Mouse (Mus musculus): ENCODE results near the gene Ap5b1. TPM values are rescaled to one million over a fixed set of nuclear protein-coding genes. Genes with fewer than 3 reads are reported as not detected.

The Ap5b1 gene
- 2.3 and 2.6 TPM in 2 replicates for polyA plus RNA-seq (2014; fragmentation: Nextera tagmentation; extraction: Ambion mirVana)

- peak; percentile 92 for DNase-seq (ENCODE audit: low spot score)
- Histone ChIP-seq H3K27me3 (ENCODE audit: control insufficient read depth, insufficient read depth, low read length) (peaks cover 19% of the 10 kb centered on the region), H3K4me1 (ENCODE audit: control insufficient read depth, insufficient read depth, low read length) (peaks cover 8% of the 10 kb centered on the region; the same call in 1 of the 2 replicates), H3K27ac (ENCODE audit: low read depth, low read length) (peak within 1 kb of the TSS; percentile 83), H3K9me3 (ENCODE audit: control insufficient read depth, low read length) (no peaks in the 10 kb centered on the region), H3K9ac (ENCODE audit: low read length) (peak within 1 kb of the TSS; percentile 77), H3K4me3 (ENCODE audit: low read depth, low read length) (peak within 1 kb of the TSS; percentile 68), H3K4me2 (ENCODE audit: low read depth) (peak within 1 kb of the TSS; percentile 96), H3K36me3 (ENCODE audit: control insufficient read depth, insufficient read depth, low read length) (0 out of 2 replicates have a peak, but pooled peaks cover 2% of the 10 kb centered on the region)
- peak; percentile 82 for ATAC-seq (ENCODE audit: insufficient read depth, low FRiP score, low TSS enrichment)
- under 1% methylated on average over 85 of the region's 102 CpGs for WGBS
These were observed at the start of gene Ap5b1 for GRCm38 (mm10) chr19:5567534-5568469. TSS of gene Ap5b1 (plus strand) at chr19:5568025.

DNA sequence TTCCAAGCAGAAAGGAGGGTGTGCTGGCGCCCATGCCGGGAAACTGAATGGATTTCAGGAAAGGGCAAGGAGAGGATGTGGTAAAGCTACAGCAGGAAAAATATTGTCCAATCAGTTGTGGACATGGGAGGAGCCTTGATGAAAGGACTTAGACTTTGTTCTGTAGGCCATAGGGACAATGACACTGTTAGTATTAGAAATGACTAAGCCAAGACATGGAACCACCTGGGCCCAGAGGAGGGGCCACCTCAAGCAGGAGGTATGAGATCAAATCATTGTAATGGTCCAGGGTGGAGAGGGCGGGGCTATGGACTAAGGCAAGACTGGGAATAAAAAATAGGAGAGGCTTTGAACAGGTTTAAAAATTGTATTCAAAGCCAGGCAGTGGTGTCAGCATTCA, 49.1 kb upstream of the Ap5b1 start:
- ATAC-seq (ENCODE audit: insufficient read depth, low FRiP score, low TSS enrichment) (no peak), DNase-seq (ENCODE audit: low spot score) (no peak)
- H3K4me2 ChIP-seq (ENCODE audit: low read depth): no peak overlapping the region
- no peak overlapping the region for H3K27ac ChIP-seq (ENCODE audit: low read depth, low read length)
- no peaks in the 10 kb centered on the region for H3K27me3 ChIP-seq (ENCODE audit: control insufficient read depth, insufficient read depth, low read length)
- no peaks in the 10 kb centered on the region for H3K9me3 ChIP-seq (ENCODE audit: control insufficient read depth, low read length)
- 93% methylated on average over 3 of the region's 3 CpGs for WGBS
- H3K9ac ChIP-seq (ENCODE audit: low read length): no peak overlapping the region
- no peaks in the 10 kb centered on the region for H3K36me3 ChIP-seq (ENCODE audit: control insufficient read depth, insufficient read depth, low read length)
- H3K4me1 ChIP-seq (ENCODE audit: control insufficient read depth, insufficient read depth, low read length): no peaks in the 10 kb centered on the region; the same call in 1 of the 2 replicates
- no peak overlapping the region for H3K4me3 ChIP-seq (ENCODE audit: low read depth, low read length)

GRCm38 (mm10) chr19:5525204-5525603, 42.6 kb upstream of the Ap5b1 start:
- ATAC-seq (ENCODE audit: insufficient read depth, low FRiP score, low TSS enrichment) (no peak), DNase-seq (ENCODE audit: low spot score) (no peak)
- H3K4me3 ChIP-seq (ENCODE audit: low read depth, low read length): no peak overlapping the region
- H3K4me2 ChIP-seq (ENCODE audit: low read depth): no peak overlapping the region
- H3K9ac ChIP-seq (ENCODE audit: low read length): no peak overlapping the region
- H3K36me3 ChIP-seq (ENCODE audit: control insufficient read depth, insufficient read depth, low read length): no peaks in the 10 kb centered on the region
- 74% methylated on average over 5 of the region's 5 CpGs for WGBS
- H3K9me3 ChIP-seq (ENCODE audit: control insufficient read depth, low read length): no peaks in the 10 kb centered on the region
- H3K4me1 ChIP-seq (ENCODE audit: control insufficient read depth, insufficient read depth, low read length): peaks cover 4% of the 10 kb centered on the region; the same call in 1 of the 2 replicates
- no peaks in the 10 kb centered on the region for H3K27me3 ChIP-seq (ENCODE audit: control insufficient read depth, insufficient read depth, low read length)
- no peak overlapping the region for H3K27ac ChIP-seq (ENCODE audit: low read depth, low read length)

GRCm38 (mm10) chr19:5529325-5530137, 38.3 kb upstream of the Ap5b1 start:
- Histone ChIP-seq H3K4me3 (ENCODE audit: low read depth, low read length) (no peak overlapping the region), H3K4me2 (ENCODE audit: low read depth) (0 out of 2 replicates have a peak overlapping the region, but pooled peaks have one; percentile 4), H3K36me3 (ENCODE audit: control insufficient read depth, insufficient read depth, low read length) (no peaks in the 10 kb centered on the region), H3K9me3 (ENCODE audit: control insufficient read depth, low read length) (no peaks in the 10 kb centered on the region), H3K4me1 (ENCODE audit: control insufficient read depth, insufficient read depth, low read length) (peaks cover 4% of the 10 kb centered on the region; the same call in 1 of the 2 replicates), H3K9ac (ENCODE audit: low read length) (no peak overlapping the region), H3K27me3 (ENCODE audit: control insufficient read depth, insufficient read depth, low read length) (no peaks in the 10 kb centered on the region), H3K27ac (ENCODE audit: low read depth, low read length) (no peak overlapping the region)
- DNase-seq (ENCODE audit: low spot score) (peak; percentile 95), ATAC-seq (ENCODE audit: insufficient read depth, low FRiP score, low TSS enrichment) (peak; percentile 85)
- 19% methylated on average over 20 of the region's 20 CpGs for WGBS

GRCm38 (mm10) chr19:5530138-5530524, 37.7 kb upstream of the Ap5b1 start:
- H3K36me3 ChIP-seq (ENCODE audit: control insufficient read depth, insufficient read depth, low read length): no peaks in the 10 kb centered on the region
- no peak for DNase-seq (ENCODE audit: low spot score)
- no peaks in the 10 kb centered on the region for H3K27me3 ChIP-seq (ENCODE audit: control insufficient read depth, insufficient read depth, low read length)
- H3K9me3 ChIP-seq (ENCODE audit: control insufficient read depth, low read length): no peaks in the 10 kb centered on the region
- H3K9ac ChIP-seq (ENCODE audit: low read length): no peak overlapping the region
- H3K4me1 ChIP-seq (ENCODE audit: control insufficient read depth, insufficient read depth, low read length): peaks cover 4% of the 10 kb centered on the region; the same call in 1 of the 2 replicates
- no peak for ATAC-seq (ENCODE audit: insufficient read depth, low FRiP score, low TSS enrichment)
- H3K27ac ChIP-seq (ENCODE audit: low read depth, low read length): no peak overlapping the region
- H3K4me2 ChIP-seq (ENCODE audit: low read depth): no peak overlapping the region
- H3K4me3 ChIP-seq (ENCODE audit: low read depth, low read length): no peak overlapping the region
- 44% methylated on average over 7 of the region's 7 CpGs for WGBS

DNA sequence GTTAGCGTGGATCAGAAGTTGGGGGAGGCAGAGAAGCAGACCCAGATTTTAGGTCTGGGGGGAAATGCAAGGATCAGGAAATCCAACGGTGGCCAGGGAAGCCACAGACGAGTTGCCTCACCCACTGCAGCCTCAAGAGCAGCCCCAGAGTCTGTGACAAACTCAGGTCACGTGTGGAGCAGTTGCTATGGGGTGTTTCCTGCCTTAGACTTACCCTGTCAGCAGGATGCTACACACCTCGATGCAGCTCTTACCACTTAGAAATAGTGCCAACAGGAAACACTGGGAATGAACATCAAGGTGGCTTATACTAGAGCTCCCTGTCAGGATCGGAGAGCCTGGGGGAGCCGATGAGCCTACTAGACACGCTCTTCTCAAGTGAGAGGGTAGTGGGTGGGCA, 35.3 kb upstream of the Ap5b1 start:
- no peak overlapping the region for H3K9ac ChIP-seq (ENCODE audit: low read length)
- H3K4me1 ChIP-seq (ENCODE audit: control insufficient read depth, insufficient read depth, low read length): peaks cover 4% of the 10 kb centered on the region; the same call in 1 of the 2 replicates
- H3K27ac ChIP-seq (ENCODE audit: low read depth, low read length): no peak overlapping the region
- H3K9me3 ChIP-seq (ENCODE audit: control insufficient read depth, low read length): no peaks in the 10 kb centered on the region
- DNase-seq (ENCODE audit: low spot score): no peak
- H3K4me3 ChIP-seq (ENCODE audit: low read depth, low read length): no peak overlapping the region
- H3K36me3 ChIP-seq (ENCODE audit: control insufficient read depth, insufficient read depth, low read length): no peaks in the 10 kb centered on the region
- ATAC-seq (ENCODE audit: insufficient read depth, low FRiP score, low TSS enrichment): no peak
- 77% methylated on average over 8 of the region's 8 CpGs for WGBS
- no peak overlapping the region for H3K4me2 ChIP-seq (ENCODE audit: low read depth)
- no peaks in the 10 kb centered on the region for H3K27me3 ChIP-seq (ENCODE audit: control insufficient read depth, insufficient read depth, low read length)

- WGBS: 78% methylated on average over 8 of the region's 8 CpGs
- Histone ChIP-seq H3K9me3 (ENCODE audit: control insufficient read depth, low read length) (no peaks in the 10 kb centered on the region), H3K36me3 (ENCODE audit: control insufficient read depth, insufficient read depth, low read length) (no peaks in the 10 kb centered on the region), H3K9ac (ENCODE audit: low read length) (no peak overlapping the region), H3K4me3 (ENCODE audit: low read depth, low read length) (no peak overlapping the region), H3K4me2 (ENCODE audit: low read depth) (no peak overlapping the region), H3K27me3 (ENCODE audit: control insufficient read depth, insufficient read depth, low read length) (no peaks in the 10 kb centered on the region), H3K27ac (ENCODE audit: low read depth, low read length) (no peak overlapping the region), H3K4me1 (ENCODE audit: control insufficient read depth, insufficient read depth, low read length) (no peaks in the 10 kb centered on the region)
- no peak for ATAC-seq (ENCODE audit: insufficient read depth, low FRiP score, low TSS enrichment)
- DNase-seq (ENCODE audit: low spot score): no peak
These were observed 29.0 kb upstream of the Ap5b1 start for GRCm38 (mm10) chr19:5538786-5539185.

DNA sequence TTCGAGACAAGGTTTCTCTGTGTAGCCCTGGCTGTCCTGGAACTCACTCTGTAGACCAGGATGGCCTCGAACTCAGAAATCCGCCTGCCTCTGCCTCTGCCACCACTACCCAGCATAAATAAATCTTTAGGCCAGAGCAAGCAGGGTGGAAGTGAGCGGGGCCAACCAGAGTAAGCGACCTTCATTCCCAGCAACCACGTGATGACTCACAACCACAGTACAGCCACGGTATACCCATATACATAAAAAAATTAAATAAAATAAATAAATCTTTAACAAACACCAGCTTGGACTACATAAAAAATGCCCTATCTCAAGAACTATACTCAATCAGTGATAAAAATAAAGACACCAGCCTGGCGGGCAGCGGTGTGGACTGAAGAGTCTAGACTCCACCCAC, 24.5 kb upstream of the Ap5b1 start:
- Histone ChIP-seq H3K9me3 (ENCODE audit: control insufficient read depth, low read length) (no peaks in the 10 kb centered on the region), H3K4me1 (ENCODE audit: control insufficient read depth, insufficient read depth, low read length) (no peaks in the 10 kb centered on the region), H3K36me3 (ENCODE audit: control insufficient read depth, insufficient read depth, low read length) (no peaks in the 10 kb centered on the region; the same call in 1 of the 2 replicates), H3K27ac (ENCODE audit: low read depth, low read length) (no peak overlapping the region), H3K4me3 (ENCODE audit: low read depth, low read length) (no peak overlapping the region), H3K4me2 (ENCODE audit: low read depth) (no peak overlapping the region), H3K9ac (ENCODE audit: low read length) (no peak overlapping the region), H3K27me3 (ENCODE audit: control insufficient read depth, insufficient read depth, low read length) (no peaks in the 10 kb centered on the region)
- ATAC-seq (ENCODE audit: insufficient read depth, low FRiP score, low TSS enrichment) (no peak), DNase-seq (ENCODE audit: low spot score) (no peak)
- 89% methylated on average over 9 of the region's 9 CpGs for WGBS
